Mouse (Mus musculus) heart, embryonic 10.5 days (tissue): Measurements from ENCODE around the gene Stxbp1. TPM values are rescaled to one million over a fixed set of nuclear protein-coding genes. Genes with fewer than 3 reads are reported as not detected.

Experiments used
- DNase-seq: peaks from one replicate; pipeline ENCODE4 v3.0.0-alpha.2; 2017; ENCODE audit warnings: low spot score
- H3K27ac ChIP-seq: fragments of 300-500 bp; sonication (generic); 2 replicates; pipeline ENCODE4 v1.5.1; 2016; ENCODE audit warnings: mild to moderate bottlenecking
- H3K27me3 ChIP-seq: fragments of 300-500 bp; sonication (generic); 2 replicates; pipeline ENCODE4 v1.6.1; 2016; ENCODE audit warnings: mild to moderate bottlenecking; ENCODE audit not compliant: poor library complexity, insufficient read depth, severe bottlenecking
- H3K36me3 ChIP-seq: fragments of 300-500 bp; sonication (generic); 2 replicates; pipeline ENCODE4 v1.6.1; 2016; ENCODE audit warnings: mild to moderate bottlenecking, moderate library complexity
- H3K4me1 ChIP-seq: fragments of 300-500 bp; sonication (generic); 2 replicates; pipeline ENCODE4 v1.6.1; 2016; ENCODE audit warnings: mild to moderate bottlenecking
- H3K4me3 ChIP-seq: fragments of 300-500 bp; sonication (generic); 2 replicates; pipeline ENCODE4 v1.5.1; 2016; ENCODE audit warnings: mild to moderate bottlenecking, moderate library complexity
- H3K9me3 ChIP-seq: fragments of 300-500 bp; sonication (generic); 2 replicates; pipeline ENCODE4 v1.6.1; 2016; ENCODE audit warnings: mild to moderate bottlenecking, moderate library complexity
- WGBS: fragments of 180-500 bp; shearing (Covaris S2); methylation state at CpG from one replicate; pipeline ENCODE4 v1.1.7; 2016; 5-methylcytosine and 5-hydroxymethylcytosine counted together
- polyA plus RNA-seq: library from polyadenylated mRNA; unstranded; fragments of >200 nt; fragmentation: Nextera tagmentation; extraction: Ambion mirVana; gene quantifications from 2 replicates; pipeline ENCODE4 v1.2.1, GENCODE M21; 2016

Gene Stxbp1
- polyA plus RNA-seq = 19.1 and 21.6 TPM in 2 replicates

DNA sequence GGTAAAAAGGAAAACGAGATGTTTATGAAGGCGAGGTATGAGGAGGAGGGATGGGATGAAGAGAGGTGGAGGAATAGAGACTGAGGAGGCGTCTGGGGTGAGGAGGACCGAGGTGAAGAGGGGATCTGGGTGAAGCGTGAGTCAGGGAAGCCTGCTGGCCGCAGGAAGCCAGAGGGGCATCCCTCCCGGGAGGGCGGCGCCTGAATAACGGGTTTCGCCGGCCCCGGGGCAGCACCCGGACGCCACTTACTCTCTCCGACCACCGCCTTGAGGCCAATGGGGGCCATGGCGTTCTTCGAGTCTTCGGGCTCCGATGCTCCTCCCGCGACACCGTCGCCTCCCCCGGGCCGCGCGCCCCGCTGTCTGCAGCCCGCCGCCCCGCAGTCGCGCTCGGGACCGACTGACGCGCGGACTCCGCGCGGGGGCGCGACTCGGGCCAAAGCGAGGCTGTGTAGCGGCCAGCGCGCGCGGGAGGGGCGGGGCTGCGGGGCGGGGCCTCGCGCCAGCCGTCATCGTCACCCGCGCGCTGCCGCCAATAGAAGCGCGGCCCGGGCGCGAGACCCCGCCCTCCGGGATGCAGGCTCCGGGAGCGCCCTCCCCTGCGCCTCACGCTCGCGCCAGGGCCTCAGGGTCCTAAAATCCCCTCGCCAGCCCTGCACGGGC lies at the start of gene Stxbp1:
TSS of gene Stxbp1 (minus strand) at position 441 of the 663 bp plus-strand sequence.
- Histone ChIP-seq H3K4me3 (peak within 1 kb of the TSS; percentile 89), H3K27ac (peak within 1 kb of the TSS; percentile 90), H3K27me3 (peaks cover 14% of the 10 kb centered on the region), H3K9me3 (no peaks in the 10 kb centered on the region), H3K4me1 (peaks cover 18% of the 10 kb centered on the region), H3K36me3 (no peaks in the 10 kb centered on the region)
- DNase-seq = peak; percentile 93
- WGBS = under 1% methylated on average over 78 of the region's 78 CpGs

DNA sequence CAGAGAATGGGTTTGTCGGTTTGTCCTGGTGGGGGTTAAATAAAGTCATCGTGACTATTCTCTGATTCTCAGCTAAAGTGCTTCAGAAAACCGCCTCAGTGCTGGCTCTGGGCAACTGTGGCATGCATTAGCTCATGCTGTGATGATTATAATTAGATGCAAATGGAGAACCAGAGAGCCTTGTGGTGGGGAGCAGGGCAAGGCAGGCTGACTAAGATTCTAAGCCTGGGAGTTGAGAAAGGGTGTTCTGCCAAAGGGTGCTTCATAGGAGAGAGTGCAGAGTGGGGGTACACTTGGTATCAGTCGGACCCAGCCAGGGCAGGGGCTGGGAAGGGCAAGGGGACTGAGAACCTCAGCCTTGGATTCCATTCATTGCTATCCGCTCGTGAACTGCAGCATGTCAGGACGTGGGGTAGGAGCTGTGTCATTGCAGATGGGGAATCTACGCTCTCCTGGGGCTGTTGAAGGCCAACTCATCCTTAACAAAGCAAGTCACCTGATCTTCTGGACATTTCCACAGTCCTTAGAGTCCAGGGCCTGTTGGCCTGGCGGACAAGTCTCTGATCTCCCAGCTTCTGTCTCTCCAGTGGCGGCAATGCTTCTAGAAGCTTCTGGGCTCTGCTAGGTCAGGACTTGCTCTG lies 49.6 kb upstream of the Stxbp1 start:
- no peak for DNase-seq
- Histone ChIP-seq H3K27ac (peak overlapping the region; percentile 65), H3K36me3 (peaks cover 27% of the 10 kb centered on the region), H3K27me3 (no peaks in the 10 kb centered on the region), H3K4me1 (peaks cover 87% of the 10 kb centered on the region), H3K9me3 (no peaks in the 10 kb centered on the region), H3K4me3 (no peak overlapping the region)
- WGBS = 41% methylated on average over 10 of the region's 10 CpGs

DNA sequence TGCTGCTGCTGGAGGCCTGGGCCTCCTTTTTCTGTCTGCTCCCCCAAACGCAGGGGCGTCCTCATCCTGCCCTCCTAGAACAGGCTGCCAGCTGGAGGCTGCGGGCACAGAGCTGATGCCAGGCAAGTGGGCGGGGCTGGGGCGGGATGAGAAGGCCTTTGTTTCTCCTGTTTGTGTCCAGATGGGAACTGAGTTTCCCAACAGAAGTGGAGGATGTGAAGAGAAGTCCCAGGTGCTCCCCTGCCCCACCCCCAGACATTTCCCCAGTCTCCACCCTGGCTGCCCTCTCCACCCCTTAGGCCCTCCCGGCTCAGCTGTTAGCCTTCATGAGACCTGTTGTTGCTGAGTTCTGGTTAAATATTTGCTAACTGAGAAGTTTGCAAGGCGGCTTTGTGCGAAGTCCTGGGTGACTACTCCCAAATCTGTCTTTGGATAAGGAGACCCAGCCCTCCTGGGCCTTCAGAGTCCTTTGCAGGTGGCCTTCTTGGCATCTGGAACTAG lies 48.6 kb upstream of the Stxbp1 start:
- H3K4me1 ChIP-seq = peaks cover 89% of the 10 kb centered on the region
- peaks cover 27% of the 10 kb centered on the region for H3K36me3 ChIP-seq
- no peak overlapping the region for H3K4me3 ChIP-seq
- H3K9me3 ChIP-seq = no peaks in the 10 kb centered on the region
- peak overlapping the region; percentile 65 for H3K27ac ChIP-seq
- 56% methylated on average over 8 of the region's 8 CpGs for WGBS
- no peaks in the 10 kb centered on the region for H3K27me3 ChIP-seq
- DNase-seq = no peak

DNA sequence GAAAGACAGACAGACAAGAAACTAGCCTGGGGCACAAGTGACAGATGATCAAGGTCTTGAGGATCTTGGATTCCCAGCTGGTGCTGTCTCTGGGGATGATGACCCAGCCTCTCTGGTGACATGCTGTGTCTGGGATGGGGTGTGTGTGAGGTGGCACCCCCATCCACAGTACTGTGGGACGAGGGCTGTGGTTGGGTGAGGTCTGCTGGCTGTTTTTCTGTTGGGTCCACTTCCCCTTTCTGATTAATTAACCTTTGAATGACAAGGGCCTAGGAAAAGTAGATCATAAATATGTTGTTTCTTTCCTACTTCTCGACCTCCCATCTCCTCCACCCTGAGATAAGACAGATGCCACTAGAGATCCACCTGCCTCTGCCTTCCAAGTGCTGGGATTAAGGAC lies 47.1 kb upstream of the Stxbp1 start:
- no peak for DNase-seq
- Histone ChIP-seq H3K4me1 (peaks cover 93% of the 10 kb centered on the region), H3K27ac (0 out of 2 replicates have a peak overlapping the region, but pooled peaks have one; percentile 56), H3K27me3 (no peaks in the 10 kb centered on the region), H3K9me3 (no peaks in the 10 kb centered on the region), H3K4me3 (no peak overlapping the region), H3K36me3 (peaks cover 27% of the 10 kb centered on the region)
- 60% methylated on average over 2 of the region's 2 CpGs for WGBS

DNA sequence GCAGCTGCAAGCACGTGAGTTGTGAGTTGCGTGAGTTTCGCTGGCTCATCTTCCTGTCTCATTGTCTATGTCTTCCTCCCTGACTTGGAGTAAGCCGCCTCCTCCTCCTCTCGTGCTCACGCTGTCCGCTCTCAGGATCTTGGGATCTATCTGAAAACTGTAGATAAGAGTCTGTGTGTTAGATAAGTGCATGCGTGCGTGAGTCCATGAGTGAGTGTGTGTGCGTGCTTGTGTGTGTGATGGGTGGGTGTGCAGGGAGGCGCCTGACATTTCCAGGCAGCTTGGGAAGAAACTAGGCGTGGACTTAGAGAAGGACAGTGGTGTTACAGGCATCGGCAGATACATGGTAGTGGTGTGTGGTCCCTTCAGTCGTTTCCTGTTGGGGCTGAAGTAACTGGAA lies 45.4 kb upstream of the Stxbp1 start:
- peak; percentile 74 for DNase-seq
- H3K4me1 ChIP-seq = peaks cover 93% of the 10 kb centered on the region
- H3K27me3 ChIP-seq = no peaks in the 10 kb centered on the region
- H3K27ac ChIP-seq = 0 out of 2 replicates have a peak overlapping the region, but pooled peaks have one; percentile 10
- 74% methylated on average over 14 of the region's 14 CpGs for WGBS
- H3K9me3 ChIP-seq = no peaks in the 10 kb centered on the region
- H3K36me3 ChIP-seq = peaks cover 27% of the 10 kb centered on the region
- H3K4me3 ChIP-seq = no peak overlapping the region

DNA sequence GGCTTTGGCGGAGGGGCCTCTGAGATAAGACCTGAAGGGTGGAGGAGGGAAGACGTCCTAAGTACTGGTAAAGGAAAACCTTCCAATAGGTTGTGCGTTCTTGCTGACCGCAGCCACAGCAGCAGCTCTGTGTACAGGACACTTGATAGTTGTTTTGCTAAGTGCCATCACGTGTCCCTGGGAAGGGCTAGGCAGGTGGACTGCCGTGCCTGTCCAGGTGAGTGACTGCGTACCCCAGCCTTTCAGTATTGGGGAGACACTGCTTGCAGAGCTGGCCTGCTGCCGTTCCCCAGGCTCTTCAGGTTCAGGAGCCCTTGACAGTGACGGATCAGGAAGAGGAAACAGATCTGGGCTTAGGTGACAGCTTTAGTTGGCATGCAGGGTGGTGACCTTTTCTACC lies 44.2 kb upstream of the Stxbp1 start:
- peaks cover 91% of the 10 kb centered on the region for H3K4me1 ChIP-seq
- H3K9me3 ChIP-seq = no peaks in the 10 kb centered on the region
- peak overlapping the region; percentile 20; the same call in 1 of the 2 replicates for H3K4me3 ChIP-seq
- no peak for DNase-seq
- peaks cover 27% of the 10 kb centered on the region for H3K36me3 ChIP-seq
- WGBS = 37% methylated on average over 9 of the region's 9 CpGs
- H3K27me3 ChIP-seq = no peaks in the 10 kb centered on the region
- peak overlapping the region; percentile 92 for H3K27ac ChIP-seq

DNA sequence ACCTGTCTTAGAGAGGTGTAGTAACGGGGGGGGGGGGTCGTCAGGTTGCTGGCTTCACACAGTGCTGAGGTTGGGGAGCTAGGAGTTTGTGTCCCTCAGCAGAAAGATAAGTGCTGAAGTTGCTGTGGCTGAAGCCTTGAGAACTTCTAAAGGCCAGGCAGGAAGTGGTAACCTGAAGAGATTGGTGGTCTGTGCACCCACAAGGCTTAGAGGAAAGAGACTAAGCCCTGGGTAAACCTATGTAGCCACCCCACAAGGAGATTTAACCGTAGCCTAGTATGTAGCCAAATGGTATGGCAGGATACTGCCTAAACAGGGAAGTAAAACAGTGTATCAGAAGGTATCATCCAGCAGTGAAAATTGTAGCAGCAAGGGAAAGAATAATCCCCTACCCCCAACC lies 43.2 kb upstream of the Stxbp1 start:
- no peak for DNase-seq
- Histone ChIP-seq H3K36me3 (peaks cover 29% of the 10 kb centered on the region), H3K27me3 (no peaks in the 10 kb centered on the region), H3K27ac (peak overlapping the region; percentile 92), H3K9me3 (no peaks in the 10 kb centered on the region), H3K4me1 (peaks cover 89% of the 10 kb centered on the region), H3K4me3 (no peak overlapping the region)
- WGBS = 79% methylated on average over 3 of the region's 3 CpGs

DNA sequence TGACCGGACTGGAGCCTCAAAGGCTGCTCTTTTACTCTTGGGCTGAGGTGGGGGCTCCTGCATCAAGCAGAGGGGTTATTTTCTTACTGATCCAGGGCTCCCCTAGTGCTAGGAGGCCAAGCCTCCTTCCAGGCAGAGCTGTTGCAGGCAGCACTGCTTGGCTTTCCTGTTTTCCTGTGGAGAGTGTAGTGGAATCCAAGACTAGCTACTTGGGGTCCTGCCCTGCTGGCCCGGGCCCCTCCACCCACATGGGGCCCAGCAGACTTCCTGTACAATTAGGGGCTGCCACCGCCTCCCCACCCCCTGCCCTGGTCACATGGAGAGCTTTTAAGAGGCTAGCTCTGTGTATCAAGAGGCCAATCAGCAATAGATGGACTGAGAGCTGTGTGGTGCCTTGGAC lies 41.5 kb upstream of the Stxbp1 start:
- peak overlapping the region; percentile 36 for H3K4me3 ChIP-seq
- H3K27me3 ChIP-seq = no peaks in the 10 kb centered on the region
- no peaks in the 10 kb centered on the region for H3K9me3 ChIP-seq
- H3K36me3 ChIP-seq = peaks cover 19% of the 10 kb centered on the region
- no peak for DNase-seq
- H3K4me1 ChIP-seq = peaks cover 91% of the 10 kb centered on the region
- peak overlapping the region; percentile 92 for H3K27ac ChIP-seq
- 12% methylated on average over 3 of the region's 3 CpGs for WGBS

DNA sequence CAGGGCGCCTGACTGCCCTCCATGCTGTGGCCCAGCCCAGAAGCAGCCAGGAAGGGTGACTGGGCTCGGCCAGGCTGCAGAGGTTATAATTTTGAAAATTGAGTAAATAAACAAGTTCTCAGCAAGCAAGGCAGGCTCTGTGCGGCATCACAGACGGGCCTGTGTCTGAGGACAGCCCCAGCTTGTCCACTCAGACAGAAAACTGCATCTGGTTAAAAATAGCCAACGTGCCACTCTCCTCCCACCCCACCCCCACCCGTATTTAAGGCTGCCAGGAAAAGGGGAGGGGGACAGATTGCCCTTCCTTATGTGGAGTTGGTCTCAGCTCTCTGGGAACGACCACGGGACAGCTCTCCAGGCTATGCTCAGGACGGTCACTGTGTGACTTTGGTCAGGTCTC lies 41.0 kb upstream of the Stxbp1 start:
- no peaks in the 10 kb centered on the region for H3K27me3 ChIP-seq
- WGBS = 7% methylated on average over 9 of the region's 9 CpGs
- no peaks in the 10 kb centered on the region for H3K9me3 ChIP-seq
- peak overlapping the region; percentile 92 for H3K27ac ChIP-seq
- no peak for DNase-seq
- H3K36me3 ChIP-seq = peaks cover 14% of the 10 kb centered on the region; the same call in 1 of the 2 replicates
- peak overlapping the region; percentile 36 for H3K4me3 ChIP-seq
- H3K4me1 ChIP-seq = peaks cover 93% of the 10 kb centered on the region

DNA sequence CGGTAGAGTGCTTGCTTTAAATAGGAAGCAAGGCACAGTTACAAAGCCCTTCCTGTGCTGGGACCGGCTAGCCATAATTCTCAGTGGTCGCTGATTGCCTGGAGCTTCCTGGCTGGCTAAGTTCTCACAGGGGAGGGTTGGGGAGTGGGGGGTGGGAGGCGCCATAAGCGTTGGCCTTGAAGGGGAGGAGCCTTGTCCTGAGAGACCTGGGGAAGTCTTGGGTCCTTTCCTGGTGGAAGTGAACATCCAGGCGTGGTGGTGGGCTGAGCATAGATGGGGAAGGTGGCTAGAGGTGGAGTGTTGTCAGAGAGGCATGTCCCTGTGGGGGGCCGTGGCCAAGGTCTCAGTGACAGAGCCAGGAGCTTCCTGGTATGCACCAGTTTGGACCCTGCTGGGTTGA lies 37.7 kb upstream of the Stxbp1 start:
- no peak overlapping the region for H3K4me3 ChIP-seq
- H3K9me3 ChIP-seq = no peaks in the 10 kb centered on the region
- no peak for DNase-seq
- no peaks in the 10 kb centered on the region for H3K27me3 ChIP-seq
- H3K36me3 ChIP-seq = peaks cover 5% of the 10 kb centered on the region
- 15% methylated on average over 7 of the region's 7 CpGs for WGBS
- peaks cover 96% of the 10 kb centered on the region for H3K4me1 ChIP-seq
- H3K27ac ChIP-seq = peak overlapping the region; percentile 82

DNA sequence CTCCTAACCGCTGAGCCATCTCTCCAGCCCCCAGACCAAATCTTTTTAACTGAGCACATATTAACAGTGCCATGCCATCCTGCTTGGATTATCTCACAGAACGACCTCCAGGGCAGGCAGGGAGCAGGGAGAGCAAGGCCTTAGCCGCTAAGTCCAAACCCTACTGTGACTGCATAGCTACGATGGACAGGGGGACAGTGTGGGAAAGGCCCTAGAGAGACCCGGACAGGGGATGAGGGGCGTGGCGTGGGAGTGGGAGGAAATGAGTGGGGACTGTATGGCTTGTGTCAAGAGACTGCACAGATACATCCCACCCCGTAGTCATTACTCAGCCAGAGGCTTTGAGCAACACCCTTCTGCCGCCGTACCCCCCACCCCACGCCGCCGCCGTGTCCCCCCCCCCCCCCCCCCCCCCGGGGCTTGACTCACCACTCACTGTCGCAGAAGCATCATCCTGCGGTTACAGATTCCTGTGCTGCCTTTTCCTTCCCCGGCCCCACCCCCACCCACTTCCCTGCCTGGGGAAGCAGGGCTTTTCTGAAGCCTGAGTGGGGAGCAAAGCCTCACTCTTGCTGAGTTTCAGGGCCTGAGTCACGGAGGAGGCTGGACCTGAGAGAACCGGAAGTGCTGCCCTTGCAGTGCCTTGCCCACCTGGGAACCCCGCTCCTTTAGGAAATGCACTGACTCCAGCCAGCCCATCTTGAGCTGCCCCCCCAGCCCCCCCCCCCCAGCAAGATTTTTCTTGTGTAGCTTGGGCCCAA lies 35.4 kb upstream of the Stxbp1 start:
- WGBS = 20% methylated on average over 21 of the region's 21 CpGs
- H3K27ac ChIP-seq = peak overlapping the region; percentile 82
- peaks cover 96% of the 10 kb centered on the region for H3K4me1 ChIP-seq
- H3K27me3 ChIP-seq = no peaks in the 10 kb centered on the region
- DNase-seq = no peak
- peaks cover 5% of the 10 kb centered on the region for H3K36me3 ChIP-seq
- no peaks in the 10 kb centered on the region for H3K9me3 ChIP-seq
- peak overlapping the region; percentile 25 for H3K4me3 ChIP-seq

DNA sequence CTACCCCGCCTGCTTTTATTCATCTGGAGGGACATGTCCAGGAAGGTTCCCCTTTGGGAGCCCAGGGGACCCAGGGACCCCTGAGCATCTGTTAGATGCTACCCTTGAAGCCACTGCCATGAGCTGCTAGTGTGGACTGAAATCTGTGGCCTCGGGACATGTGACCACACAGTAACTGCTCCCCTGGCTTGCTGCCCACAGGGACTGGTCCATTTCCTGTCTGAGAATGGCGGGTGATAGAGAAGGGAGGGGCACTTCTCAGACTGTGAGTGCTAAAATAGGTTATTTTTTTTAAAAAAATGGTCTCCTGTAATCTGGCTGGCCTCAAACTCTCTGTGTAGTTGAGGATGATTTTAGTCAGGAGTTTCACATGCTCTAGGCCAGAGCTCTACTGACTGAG lies 34.7 kb upstream of the Stxbp1 start:
- Histone ChIP-seq H3K27me3 (no peaks in the 10 kb centered on the region), H3K9me3 (no peaks in the 10 kb centered on the region), H3K36me3 (peaks cover 5% of the 10 kb centered on the region), H3K27ac (peak overlapping the region; percentile 82), H3K4me3 (peak overlapping the region; percentile 2; the same call in 1 of the 2 replicates), H3K4me1 (peaks cover 96% of the 10 kb centered on the region)
- DNase-seq = no peak
- WGBS = 34% methylated on average over 3 of the region's 3 CpGs

DNA sequence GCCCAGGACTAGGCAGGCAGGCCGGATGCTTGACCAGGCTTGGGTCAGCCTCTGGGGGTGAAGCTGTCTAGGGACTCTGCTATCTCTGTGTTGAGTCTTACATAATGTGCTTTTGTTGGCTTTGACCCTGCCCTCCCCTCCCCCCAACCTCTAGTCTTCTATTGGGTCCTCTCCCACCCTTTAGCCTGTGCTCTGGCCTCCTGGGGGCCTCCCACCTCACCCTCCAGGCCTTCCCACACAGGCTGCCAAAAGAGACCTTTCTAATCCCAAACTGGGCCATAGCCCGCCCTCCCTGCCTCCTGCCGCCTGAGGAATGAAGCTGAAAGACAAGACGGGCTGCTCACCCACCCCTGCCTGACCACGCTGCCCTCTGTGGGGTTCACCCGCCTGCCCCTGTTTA lies 34.0 kb upstream of the Stxbp1 start:
- DNase-seq = no peak
- Histone ChIP-seq H3K4me3 (peak overlapping the region; percentile 2; the same call in 1 of the 2 replicates), H3K9me3 (no peaks in the 10 kb centered on the region)

More for the DNA sequence above, 34.0 kb upstream of the Stxbp1 start:
- H3K27me3 ChIP-seq = no peaks in the 10 kb centered on the region
- H3K36me3 ChIP-seq = peaks cover 5% of the 10 kb centered on the region
- 27% methylated on average over 6 of the region's 6 CpGs for WGBS
- peaks cover 97% of the 10 kb centered on the region for H3K4me1 ChIP-seq
- H3K27ac ChIP-seq = peak overlapping the region; percentile 82
